Mouse (Mus musculus): ENCODE measurements around the gene Fam222b.

The Fam222b gene

DNA sequence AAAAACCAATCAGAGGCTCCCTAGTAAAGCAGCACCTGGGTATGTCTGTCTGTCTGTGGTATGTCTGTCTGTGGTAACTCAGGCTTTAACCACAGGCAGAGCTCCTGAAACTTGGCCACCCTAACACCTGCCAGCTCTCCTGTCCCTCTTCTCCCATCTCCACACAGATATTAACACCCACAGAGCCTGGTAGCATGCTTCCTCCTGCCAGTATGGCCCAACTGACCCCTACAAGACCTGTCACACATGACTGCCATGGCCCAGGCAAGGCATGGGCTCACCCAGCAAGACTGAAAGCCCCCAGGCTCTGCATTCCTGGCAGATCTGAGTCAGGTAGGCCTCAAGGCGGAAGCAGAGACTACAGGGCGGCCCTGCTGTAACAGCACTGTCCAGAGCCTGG is 68.6 kb downstream of the Fam222b start:
- no peak for DNase-seq (ENCODE audit: extremely low read depth, low read depth, low spot score)

GRCm38 (mm10) chr11:78163681-78164603 is 69.5 kb downstream of the Fam222b start:
- DNase-seq (ENCODE audit: extremely low read depth, low read depth, low spot score), result no peak

DNA sequence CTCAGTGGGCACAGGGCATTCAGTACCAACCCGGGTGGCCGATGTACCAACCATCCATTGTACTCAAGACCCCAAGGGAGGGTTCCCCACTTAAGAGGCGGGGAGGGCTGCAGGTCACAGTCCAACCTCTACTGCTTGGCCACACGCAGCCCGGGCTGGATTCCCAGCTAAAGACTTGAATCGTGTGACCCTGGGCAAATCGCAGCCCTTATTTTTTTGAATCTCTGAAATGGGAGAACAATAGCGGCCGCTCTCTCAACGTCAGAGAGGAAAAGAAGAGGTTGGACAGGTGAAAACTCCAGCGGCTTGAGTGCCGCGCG is 70.1 kb downstream of the Fam222b start:
- DNase-seq (ENCODE audit: extremely low read depth, low read depth, low spot score), result no peak

DNA sequence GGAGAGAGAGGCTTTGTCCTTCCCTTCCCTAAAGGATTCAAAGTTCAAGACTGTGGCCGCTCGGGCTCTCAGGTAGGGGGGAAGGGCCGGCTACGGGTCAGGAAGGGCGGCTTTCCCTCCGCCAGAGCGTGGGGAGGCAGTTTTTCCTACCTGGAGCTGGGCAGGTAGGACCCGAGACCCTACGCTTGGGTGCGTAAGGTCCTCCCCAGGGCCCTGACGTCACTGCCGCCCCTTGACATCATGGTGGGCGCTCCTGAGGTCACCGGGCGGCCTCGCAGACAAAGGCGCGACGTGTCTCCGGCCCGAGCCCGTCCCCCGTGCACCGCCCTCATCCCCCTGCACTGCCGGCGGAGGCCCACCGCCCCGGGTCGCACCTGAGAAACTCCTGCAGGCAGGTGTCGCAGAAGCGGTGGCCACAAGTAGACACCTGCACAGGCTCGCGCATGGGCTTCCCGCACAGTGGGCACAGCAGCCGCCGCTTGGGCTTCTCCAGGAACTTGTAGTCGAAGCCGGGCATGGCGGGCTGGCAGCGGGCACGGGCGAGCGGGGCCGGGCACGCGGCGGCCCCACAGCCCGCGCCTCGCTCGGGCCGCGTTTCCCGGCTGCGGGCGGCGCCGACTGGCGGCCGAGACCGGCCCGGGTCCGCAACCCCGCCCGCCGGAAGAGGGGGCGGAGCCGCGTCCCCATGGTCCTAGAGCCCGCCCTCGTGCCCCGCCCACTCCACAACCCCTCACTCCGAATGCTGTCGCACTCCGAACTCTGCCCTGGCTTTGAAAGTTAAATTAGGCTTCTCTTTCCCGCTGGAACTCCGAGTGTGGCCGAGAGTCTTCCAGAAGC is 70.7 kb downstream of the Fam222b start, which contains the start of gene Traf4:
TSS of gene Traf4 (minus strand) at position 666 of the 837 bp plus-strand sequence.
- no peak for DNase-seq (ENCODE audit: extremely low read depth, low read depth, low spot score)

- DNase-seq (ENCODE audit: extremely low read depth, low read depth, low spot score), result no peak
Measured at GRCm38 (mm10) chr11:78165761-78166109, 71.3 kb downstream of the Fam222b start.

- no peak for DNase-seq (ENCODE audit: extremely low read depth, low read depth, low spot score)
Measured at GRCm38 (mm10) chr11:78166161-78166560, 71.7 kb downstream of the Fam222b start.

DNA sequence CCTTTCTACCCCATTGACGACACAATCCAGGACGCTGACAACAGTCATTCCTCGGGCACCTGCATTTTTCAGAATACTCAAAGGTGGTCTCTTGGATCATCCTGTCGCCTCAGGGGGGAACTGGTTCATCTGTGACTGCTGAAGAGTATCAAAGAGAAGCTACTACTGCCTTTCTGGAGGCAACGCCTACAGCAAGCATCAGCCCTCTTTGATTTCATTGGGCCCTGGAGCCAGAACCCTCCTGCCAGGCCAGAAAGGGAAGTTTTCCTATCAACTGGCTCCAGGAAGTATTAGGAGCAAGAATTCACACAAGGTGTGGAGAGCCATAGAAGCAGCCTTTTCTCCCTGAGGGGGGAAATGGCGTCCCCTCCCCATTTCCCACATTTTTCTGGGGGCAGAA is 72.2 kb downstream of the Fam222b start:
- DNase-seq (ENCODE audit: extremely low read depth, low read depth, low spot score), result no peak

- no peak for DNase-seq (ENCODE audit: extremely low read depth, low read depth, low spot score)
Measured at GRCm38 (mm10) chr11:78167257-78167959, 72.9 kb downstream of the Fam222b start.

- no peak for DNase-seq (ENCODE audit: extremely low read depth, low read depth, low spot score)
Measured at GRCm38 (mm10) chr11:78168541-78169468, 74.3 kb downstream of the Fam222b start.

- no peak for DNase-seq (ENCODE audit: extremely low read depth, low read depth, low spot score)
Measured at GRCm38 (mm10) chr11:78170306-78170705, 75.8 kb downstream of the Fam222b start.

DNA sequence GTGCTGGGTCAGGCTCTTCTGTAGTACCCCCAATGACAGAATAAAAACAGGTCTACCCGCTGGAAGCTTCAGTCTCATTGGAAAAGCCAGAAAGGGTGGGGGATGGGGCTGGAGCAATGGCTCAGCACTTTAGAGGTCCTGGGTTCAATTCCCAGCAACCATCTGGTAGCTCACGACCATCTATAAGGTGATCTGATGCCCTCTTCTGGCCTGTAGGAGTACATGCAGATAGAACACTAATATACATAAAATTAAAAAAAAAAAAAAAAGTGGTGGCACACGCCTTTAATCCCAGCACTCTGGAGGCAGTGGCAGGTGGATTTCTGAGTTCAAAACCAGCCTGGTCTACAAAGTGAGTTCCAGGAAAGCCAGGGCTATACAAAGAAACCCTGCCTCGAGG is 76.9 kb downstream of the Fam222b start:
- no peak for DNase-seq (ENCODE audit: extremely low read depth, low read depth, low spot score)

- DNase-seq (ENCODE audit: extremely low read depth, low read depth, low spot score), result no peak
Measured at GRCm38 (mm10) chr11:78172034-78172747, 77.7 kb downstream of the Fam222b start.

DNA sequence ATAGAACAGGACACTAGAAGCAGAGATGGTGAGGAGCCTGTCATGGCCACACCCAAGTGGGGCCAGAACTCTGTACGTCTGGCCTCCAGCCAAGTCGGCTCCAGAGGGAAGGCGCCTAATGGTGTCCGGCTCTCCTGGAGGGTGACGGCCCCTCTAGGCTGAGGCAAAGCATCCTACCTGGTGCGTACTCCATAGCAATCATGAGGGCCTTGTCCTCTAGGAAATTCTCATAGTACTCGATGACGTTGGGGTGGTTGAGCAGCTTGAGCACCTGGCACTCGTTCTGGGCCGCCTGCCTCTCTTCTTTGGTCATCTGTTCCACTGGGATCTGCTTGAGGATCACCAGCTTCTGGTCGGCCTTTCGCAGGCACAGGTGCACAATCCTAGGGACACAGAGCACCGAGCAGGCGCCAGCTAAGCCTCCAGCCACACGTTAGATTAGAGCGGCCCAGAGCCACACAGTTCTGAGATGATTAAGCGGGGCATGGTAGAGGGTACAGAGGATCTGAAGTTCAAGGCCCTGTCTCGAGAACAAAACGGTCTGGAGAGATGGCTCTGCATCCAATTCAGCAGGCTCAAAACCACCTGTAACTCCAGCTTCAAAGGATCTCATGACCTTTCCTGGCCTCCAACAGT is 78.4 kb downstream of the Fam222b start:
- DNase-seq (ENCODE audit: extremely low read depth, low read depth, low spot score), result no peak

- DNase-seq (ENCODE audit: extremely low read depth, low read depth, low spot score), result no peak
Measured at GRCm38 (mm10) chr11:78174506-78174905, 80.0 kb downstream of the Fam222b start.

- no peak for DNase-seq (ENCODE audit: extremely low read depth, low read depth, low spot score)
Measured at GRCm38 (mm10) chr11:78175771-78176401, 81.4 kb downstream of the Fam222b start.

DNA sequence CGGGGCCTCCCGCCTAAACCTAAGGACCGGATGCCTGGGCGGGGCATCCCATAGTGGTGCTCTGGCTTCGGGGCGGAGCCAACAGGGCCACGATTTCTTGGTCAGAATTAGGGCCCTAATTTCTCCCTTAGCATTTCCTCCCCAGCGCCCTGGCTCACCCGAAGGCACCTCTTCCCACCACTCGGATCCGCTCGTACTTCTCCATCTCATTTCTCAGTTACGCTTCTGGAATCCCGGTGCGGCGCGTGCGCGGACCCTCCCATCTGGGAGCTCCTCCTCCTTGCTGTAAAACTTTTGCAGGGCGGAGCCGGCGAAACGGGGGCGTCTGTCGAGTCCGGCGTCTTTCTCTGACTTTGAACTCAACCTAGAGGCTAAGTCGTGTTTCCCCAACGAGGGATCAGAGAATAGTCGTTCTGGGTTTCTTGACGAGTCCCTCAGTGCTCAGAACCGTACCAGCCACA is 82.0 kb downstream of the Fam222b start, which contains the start of the genes Nek8 and Tlcd1:
TSS of gene Nek8 (minus strand) at position 274 of the 461 bp plus-strand sequence.
TSS of gene Tlcd1 (plus strand) at position 310 of the 461 bp plus-strand sequence.
- no peak for DNase-seq (ENCODE audit: extremely low read depth, low read depth, low spot score)

- no peak for DNase-seq (ENCODE audit: extremely low read depth, low read depth, low spot score)
Measured at GRCm38 (mm10) chr11:78176905-78177331, 82.5 kb downstream of the Fam222b start.

GRCm38 (mm10) chr11:78177437-78177836 is 83.0 kb downstream of the Fam222b start:
- DNase-seq (ENCODE audit: extremely low read depth, low read depth, low spot score), result no peak
